Mouse (Mus musculus) kidney, postnatal 0 days (tissue): Measurements from ENCODE around the gene Etv3. TPM values are rescaled to one million over a fixed set of nuclear protein-coding genes. Genes with fewer than 3 reads are reported as not detected.

Source experiments
- ATAC-seq: fragments of 200-750 bp; cut with Nextera tagmentation; replicated peaks from 2 replicates; pipeline ENCODE4 v1.8.0; 2017; ENCODE audit warnings: low read depth, moderate number of reproducible peaks, moderate TSS enrichment, moderate library complexity; ENCODE audit not compliant: low FRiP score
- DNase-seq: peaks from one replicate; pipeline ENCODE4 v3.0.0-alpha.2; 2016; ENCODE audit warnings: low spot score
- H3K27ac ChIP-seq: fragments of 300-500 bp; sonication (generic); 2 replicates; pipeline ENCODE4 v1.5.1; 2014; ENCODE audit warnings: mild to moderate bottlenecking
- H3K27me3 ChIP-seq: fragments of 300-500 bp; sonication (generic); 2 replicates; pipeline ENCODE4 v1.6.1; 2014; ENCODE audit warnings: low read length, mixed read lengths; ENCODE audit not compliant: insufficient read depth
- H3K36me3 ChIP-seq: fragments of 300-500 bp; sonication (generic); 2 replicates; pipeline ENCODE4 v1.6.1; 2014; ENCODE audit warnings: low read length, mixed read lengths; ENCODE audit not compliant: insufficient read depth
- H3K4me1 ChIP-seq: fragments of 300-500 bp; sonication (generic); replicated peaks from 2 replicates; pipeline ENCODE4 v1.6.1; 2014; ENCODE audit warnings: antibody characterized with exemption, low read length, mixed read lengths; ENCODE audit not compliant: insufficient read depth
- H3K4me2 ChIP-seq: fragments of 300-500 bp; sonication (generic); 2 replicates; pipeline ENCODE4 v1.6.1; 2014; ENCODE audit warnings: mild to moderate bottlenecking, low read length, moderate library complexity, mixed read lengths
- H3K4me3 ChIP-seq: fragments of 300-500 bp; sonication (generic); replicated peaks from 2 replicates; pipeline ENCODE4 v1.5.1; 2014; ENCODE audit warnings: low read depth, low read length
- H3K9ac ChIP-seq: fragments of 300-500 bp; sonication (generic); 2 replicates; pipeline ENCODE4 v1.6.1; 2014; ENCODE audit warnings: low read depth, low read length
- H3K9me3 ChIP-seq: fragments of 300-500 bp; sonication (generic); replicated peaks from 2 replicates; pipeline ENCODE4 v1.6.1; 2016; ENCODE audit warnings: low read length, inconsistent platforms, mixed read lengths
- CTCF ChIP-seq: IDR thresholded peaks from 2 replicates; pipeline ENCODE4 v1.5.1; 2016; ENCODE audit warnings: antibody characterized with exemption, low read depth, mild to moderate bottlenecking, moderate library complexity
- WGBS: fragments of 180-500 bp; shearing (Covaris S2); extraction: QIAGEN DNeasy Blood & Tissue Kit; methylation state at CpG from one replicate; pipeline ENCODE4 v1.1.7; 2014; 5-methylcytosine and 5-hydroxymethylcytosine counted together
- polyA plus RNA-seq: library from polyadenylated mRNA; unstranded; fragments of >200 nt; fragmentation: Nextera tagmentation; extraction: Ambion mirVana; gene quantifications from 2 replicates; pipeline ENCODE4 v1.2.1, GENCODE M21; 2015

Gene Etv3
- polyA plus RNA-seq, 1 experiment from 2014 or later: 10.2 TPM

DNA sequence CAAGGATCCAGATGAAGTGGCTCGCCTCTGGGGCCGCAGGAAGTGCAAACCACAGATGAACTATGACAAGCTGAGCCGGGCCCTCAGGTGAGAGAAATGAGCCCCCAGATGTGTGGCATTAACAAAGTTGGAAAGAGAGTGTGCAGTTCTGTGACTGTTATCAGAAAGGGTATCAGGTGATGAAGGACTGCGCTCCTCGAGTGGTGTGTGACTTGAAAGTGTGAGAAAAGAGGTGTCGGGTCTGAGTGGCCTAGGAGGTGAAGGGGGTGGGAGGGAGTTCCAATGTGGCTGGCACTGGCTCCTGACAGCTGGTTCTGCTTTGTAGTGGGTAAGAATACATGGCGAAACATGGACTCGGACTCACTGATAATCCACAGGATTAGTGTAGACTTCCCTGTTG, 2.8 kb downstream of the Etv3 start:
- H3K9me3 ChIP-seq: no peaks in the 10 kb centered on the region
- no peak overlapping the region for H3K4me3 ChIP-seq
- no peak for TF ChIP-seq CTCF
- 0 out of 2 replicates have a peak, but pooled peaks cover 12% of the 10 kb centered on the region for H3K4me1 ChIP-seq
- peaks cover 32% of the 10 kb centered on the region for H3K36me3 ChIP-seq
- 80% methylated on average over 6 of the region's 8 CpGs for WGBS
- no peaks in the 10 kb centered on the region for H3K27me3 ChIP-seq
- H3K4me2 ChIP-seq: no peak overlapping the region
- no peak overlapping the region for H3K9ac ChIP-seq
- no peak overlapping the region for H3K27ac ChIP-seq
- ATAC-seq: no peak
- no peak for DNase-seq

DNA sequence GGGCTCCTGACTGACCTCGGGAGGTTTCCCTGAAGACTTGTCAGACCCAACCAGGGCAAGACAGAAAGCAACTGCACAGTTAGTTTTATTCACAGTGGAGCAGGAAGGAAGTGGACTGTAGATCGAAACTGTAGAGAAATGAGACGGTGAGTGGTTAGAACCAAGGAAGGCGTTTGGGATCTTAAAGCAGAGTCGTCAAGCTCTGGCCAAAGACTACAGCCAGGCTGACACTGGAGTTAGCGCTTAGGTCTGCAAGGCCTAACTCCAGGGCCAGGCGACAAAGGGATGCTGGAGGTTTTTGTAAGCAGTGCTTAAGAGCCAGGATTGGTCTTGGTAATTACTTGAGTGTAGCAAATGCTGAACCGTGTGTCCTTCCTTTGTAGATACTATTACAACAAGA, 3.6 kb downstream of the Etv3 start:
- H3K27me3 ChIP-seq: no peaks in the 10 kb centered on the region
- H3K36me3 ChIP-seq: peaks cover 40% of the 10 kb centered on the region
- DNase-seq (no peak), ATAC-seq (no peak)
- no peak overlapping the region for H3K9ac ChIP-seq
- H3K4me3 ChIP-seq: no peak overlapping the region
- 86% methylated on average over 8 of the region's 8 CpGs for WGBS
- no peaks in the 10 kb centered on the region for H3K9me3 ChIP-seq
- H3K4me1 ChIP-seq: 0 out of 2 replicates have a peak, but pooled peaks cover 12% of the 10 kb centered on the region
- no peak overlapping the region for H3K4me2 ChIP-seq
- H3K27ac ChIP-seq: no peak overlapping the region
- no peak for TF ChIP-seq CTCF

- DNase-seq: no peak
- H3K4me2 ChIP-seq: no peak overlapping the region
- WGBS: 89% methylated on average over 11 of the region's 11 CpGs
- 0 out of 2 replicates have a peak, but pooled peaks cover 12% of the 10 kb centered on the region for H3K4me1 ChIP-seq
- peaks cover 40% of the 10 kb centered on the region for H3K36me3 ChIP-seq
- H3K9ac ChIP-seq: no peak overlapping the region
- no peaks in the 10 kb centered on the region for H3K9me3 ChIP-seq
- ATAC-seq: no peak
- TF ChIP-seq CTCF: no peak
- no peak overlapping the region for H3K4me3 ChIP-seq
- no peaks in the 10 kb centered on the region for H3K27me3 ChIP-seq
- no peak overlapping the region for H3K27ac ChIP-seq
These were observed 4.4 kb downstream of the Etv3 start for GRCm38 (mm10) chr3:87529568-87529967.

- Histone ChIP-seq H3K9me3 (no peaks in the 10 kb centered on the region), H3K9ac (no peak overlapping the region), H3K4me3 (no peak overlapping the region), H3K27ac (no peak overlapping the region), H3K4me1 (0 out of 2 replicates have a peak, but pooled peaks cover 12% of the 10 kb centered on the region), H3K27me3 (no peaks in the 10 kb centered on the region), H3K36me3 (peaks cover 40% of the 10 kb centered on the region), H3K4me2 (no peak overlapping the region)
- 82% methylated on average over 3 of the region's 3 CpGs for WGBS
- TF ChIP-seq CTCF: no peak
- DNase-seq: no peak
- no peak for ATAC-seq
These were observed 5.0 kb downstream of the Etv3 start for GRCm38 (mm10) chr3:87530234-87530633.

- Histone ChIP-seq H3K4me3 (no peak overlapping the region), H3K27ac (no peak overlapping the region), H3K9me3 (no peaks in the 10 kb centered on the region), H3K4me2 (no peak overlapping the region), H3K36me3 (peaks cover 52% of the 10 kb centered on the region), H3K27me3 (no peaks in the 10 kb centered on the region), H3K4me1 (no peaks in the 10 kb centered on the region), H3K9ac (no peak overlapping the region)
- no peak for DNase-seq
- 57% methylated on average over 7 of the region's 7 CpGs for WGBS
- no peak for TF ChIP-seq CTCF
- ATAC-seq: 0 out of 2 replicates have a peak, but pooled peaks have one; percentile 49
These were observed 8.6 kb downstream of the Etv3 start for GRCm38 (mm10) chr3:87533667-87534378.

- no peaks in the 10 kb centered on the region; the same call in 1 of the 2 replicates for H3K4me1 ChIP-seq
- H3K27ac ChIP-seq: no peak overlapping the region
- WGBS: 60% methylated on average over 10 of the region's 10 CpGs
- no peak overlapping the region for H3K4me3 ChIP-seq
- no peak for ATAC-seq
- H3K9ac ChIP-seq: no peak overlapping the region
- no peaks in the 10 kb centered on the region for H3K9me3 ChIP-seq
- H3K36me3 ChIP-seq: peaks cover 30% of the 10 kb centered on the region
- TF ChIP-seq CTCF: no peak
- DNase-seq: no peak
- H3K4me2 ChIP-seq: no peak overlapping the region
- H3K27me3 ChIP-seq: no peaks in the 10 kb centered on the region
These were observed 12.8 kb downstream of the Etv3 start for GRCm38 (mm10) chr3:87538034-87538433.
